Mouse (Mus musculus) central nervous system, embryonic 14 days (tissue): ENCODE measurements around the gene Rpl28. TPM values are rescaled to one million over a fixed set of nuclear protein-coding genes. Genes with fewer than 3 reads are reported as not detected.

Source experiments
- polyA plus RNA-seq: library from polyadenylated mRNA; depleted of rRNA; stranded (reverse); fragments of >200 nt; gene quantifications from 2 replicates; pipeline ENCODE4 v1.2.3, GENCODE M21; 2012; rRNA removed

Gene Rpl28
- polyA plus RNA-seq, result 362 and 481 TPM in 2 replicates

DNA sequence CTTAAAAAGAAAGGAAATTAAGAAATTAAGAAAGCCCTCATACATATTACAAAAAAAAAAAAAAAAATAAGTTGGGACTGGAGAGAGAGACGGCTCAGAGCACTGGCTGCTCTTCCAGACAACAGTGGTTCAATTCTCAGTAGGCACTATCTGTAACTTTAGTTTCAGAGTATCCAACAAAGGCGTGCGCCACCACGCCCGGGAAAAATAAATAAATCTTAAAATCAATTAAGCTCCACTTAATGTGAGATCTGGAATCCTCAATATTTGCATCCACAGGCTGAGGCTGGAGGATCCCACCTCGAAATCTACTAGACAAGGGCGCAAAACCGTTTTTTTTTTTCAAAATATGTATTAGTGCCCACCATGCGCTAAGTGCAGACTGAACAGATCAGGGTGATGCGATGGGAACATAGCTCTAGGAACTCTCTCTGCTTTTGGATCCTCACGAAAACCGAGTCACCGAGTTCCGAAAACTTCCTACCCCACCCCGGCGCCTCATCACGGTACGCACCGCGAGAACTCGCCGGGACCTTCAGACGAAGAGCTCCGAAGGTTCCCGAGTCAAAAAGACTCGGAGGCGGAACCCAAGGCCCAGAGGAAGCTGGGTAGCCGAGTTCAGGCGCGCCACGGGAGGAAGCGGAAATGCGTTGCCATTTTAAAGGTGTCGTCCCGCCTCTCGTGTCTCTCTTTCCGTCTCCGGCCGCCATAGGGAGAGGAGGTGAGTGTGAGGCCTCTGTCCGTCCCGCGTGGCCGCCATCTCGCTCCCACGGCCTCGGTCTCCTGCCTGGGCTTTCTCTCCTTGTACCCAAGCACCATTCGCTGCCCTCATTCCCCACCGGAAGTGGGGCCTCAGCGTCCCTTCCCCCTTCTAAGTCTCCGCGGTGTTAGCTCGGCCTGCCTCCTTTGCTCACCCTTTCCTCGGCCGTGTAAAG is at the start of gene Rpl28:
Gene Rpl28 (plus strand): TSS at position 597 of the 935 bp plus-strand sequence.

DNA sequence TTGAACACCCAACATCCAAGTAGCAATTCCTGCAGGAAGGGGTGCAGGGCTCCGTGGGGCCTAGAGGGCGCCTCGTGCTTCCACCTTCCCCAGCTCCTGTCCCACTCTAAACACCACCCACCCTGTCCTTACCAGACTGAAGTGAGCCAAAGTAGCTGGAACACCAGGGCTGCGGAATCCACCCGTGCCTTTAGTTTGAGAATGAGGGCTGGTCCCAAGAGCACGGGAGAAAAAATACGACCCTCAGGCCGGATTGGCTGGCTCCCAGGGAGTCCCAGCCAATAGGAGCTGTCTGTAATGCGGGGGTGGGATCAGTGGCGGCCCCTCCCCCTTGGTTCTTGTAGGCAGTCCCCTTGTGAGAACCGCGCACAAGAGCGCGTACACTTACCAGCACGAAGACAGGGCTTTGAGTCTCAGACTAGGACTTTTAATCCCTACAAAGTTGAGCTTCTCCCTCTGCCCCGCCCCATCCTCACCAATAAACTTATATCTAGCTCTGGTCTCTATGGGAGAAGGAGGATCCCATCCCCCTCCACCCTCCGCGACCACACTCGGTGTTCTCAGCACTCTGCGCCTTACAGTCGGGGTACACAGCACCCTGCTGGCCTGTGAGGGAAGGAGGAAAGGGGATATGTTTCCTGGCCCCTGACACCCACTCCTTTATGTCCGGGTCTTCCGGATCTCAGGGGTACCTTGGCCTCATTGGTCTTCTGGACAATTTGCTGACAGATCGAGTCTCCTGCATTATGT is 39.7 kb upstream of the Rpl28 start, which contains the start of gene Cox6b2:
Gene Cox6b2 (minus strand): TSS at position 274 of the 750 bp plus-strand sequence.

DNA sequence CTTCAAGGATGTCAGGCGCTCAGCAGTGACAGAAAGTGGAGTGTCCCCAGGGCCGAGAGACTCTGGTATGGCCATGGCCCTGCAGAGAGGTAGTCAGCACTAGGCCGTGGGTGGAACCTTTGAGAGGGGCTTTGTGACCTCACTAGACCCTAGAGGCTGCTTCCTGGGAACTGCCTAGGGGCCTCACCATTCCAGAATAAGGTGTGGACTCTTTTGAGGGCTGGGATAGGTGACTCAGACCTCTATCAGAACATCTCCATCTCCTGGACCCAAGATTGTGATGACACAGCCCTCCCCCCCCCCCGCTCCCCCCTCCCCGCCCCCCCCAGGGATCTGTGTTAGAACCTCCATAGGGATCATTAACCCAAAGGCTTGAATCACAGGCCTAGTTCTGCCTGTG is 21.5 kb upstream of the Rpl28 start, which contains the start of gene Fam71e2:
Gene Fam71e2 (minus strand): TSS at position 101 of the 400 bp plus-strand sequence.

DNA sequence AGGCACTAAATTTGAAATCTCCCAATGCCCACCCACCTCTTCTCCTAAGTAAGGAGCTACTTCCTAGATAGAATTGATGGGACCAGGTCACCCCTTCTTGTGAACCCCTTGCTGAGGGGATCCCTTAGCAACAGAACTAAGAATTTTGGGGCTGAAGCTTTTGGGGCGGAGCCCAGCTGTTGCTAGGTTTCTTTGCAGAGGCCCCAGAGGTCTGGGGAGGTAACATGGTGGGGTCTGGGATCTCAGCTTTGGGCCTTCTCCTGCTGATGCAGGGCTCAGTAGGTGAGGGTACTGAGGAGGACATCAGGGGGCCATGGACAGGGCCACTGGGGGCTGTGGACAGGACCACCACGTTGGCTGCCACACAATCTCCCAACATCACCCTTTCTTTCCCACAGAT is 9.9 kb upstream of the Rpl28 start, which contains the start of the genes Il11 and Tmem190:
Gene Il11 (minus strand): TSS at position 101 of the 400 bp plus-strand sequence.
Gene Tmem190 (plus strand): TSS at position 179 of the 400 bp plus-strand sequence.

DNA sequence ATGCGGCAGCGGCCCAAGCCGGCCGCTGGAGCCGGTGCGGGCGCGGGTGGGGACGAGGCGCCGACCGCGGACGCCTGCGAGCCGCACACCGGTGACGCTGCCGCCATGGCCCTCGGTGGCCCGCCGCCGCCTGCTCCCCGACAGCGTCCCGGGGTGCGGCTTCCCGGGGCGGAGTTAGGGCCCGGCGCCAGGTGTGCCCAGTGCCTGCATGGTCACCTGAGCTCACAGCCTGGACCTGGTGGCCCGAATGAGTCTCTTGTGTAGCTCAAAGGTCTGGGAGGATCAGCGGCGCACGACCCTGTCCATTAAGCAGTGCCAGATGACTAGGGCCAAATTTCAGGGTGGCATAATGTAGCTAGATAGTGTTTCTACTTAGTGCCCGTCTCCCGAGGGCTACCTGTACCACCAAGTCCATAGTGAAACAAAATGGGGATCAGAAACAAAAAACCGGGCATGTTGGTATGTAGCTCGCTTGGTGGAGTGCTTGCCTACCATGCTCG is 3.2 kb upstream of the Rpl28 start, which contains the start of gene Tmem238:
Gene Tmem238 (minus strand): TSS at position 221 of the 500 bp plus-strand sequence.

DNA sequence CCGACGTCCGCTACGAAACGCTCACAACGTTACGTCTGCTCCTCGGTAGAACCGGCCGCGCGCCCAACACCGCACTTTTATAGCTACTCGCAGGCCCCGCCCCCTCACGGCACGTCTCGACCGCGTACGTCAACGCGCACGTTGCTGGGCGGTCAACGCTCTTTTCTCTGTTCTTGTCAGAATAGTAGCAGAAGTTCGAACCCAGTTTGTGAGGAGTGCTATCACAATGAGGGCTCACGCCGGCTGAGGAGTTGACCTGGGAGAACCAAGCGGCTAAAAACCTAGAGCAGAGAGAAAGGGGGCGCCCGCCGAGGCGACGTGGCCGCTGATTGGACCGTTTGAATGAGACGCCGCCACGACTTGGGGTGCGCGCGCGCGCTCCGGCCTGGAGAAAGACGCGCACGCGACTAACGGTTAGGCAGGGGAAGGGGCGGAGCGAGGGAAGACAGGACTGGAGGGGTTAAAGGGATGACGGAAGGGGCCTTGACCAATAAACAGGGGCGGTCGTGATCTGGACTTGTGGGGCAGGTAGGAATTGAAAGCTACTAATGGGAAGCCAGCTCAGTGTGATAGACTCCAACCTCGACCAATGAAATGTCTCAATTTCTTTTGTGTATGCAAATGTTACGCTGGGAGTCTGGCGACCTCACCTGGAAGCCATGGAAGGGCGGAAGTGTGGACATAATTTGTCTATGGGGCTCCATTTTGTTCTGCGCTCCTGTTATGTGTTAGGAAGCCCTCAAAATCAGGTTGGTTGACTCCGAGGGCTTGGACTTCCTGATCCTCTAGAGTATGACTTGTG is 19.8 kb downstream of the Rpl28 start, which contains the start of gene Ube2s:
Gene Ube2s (minus strand): TSS at position 288 of the 802 bp plus-strand sequence.

DNA sequence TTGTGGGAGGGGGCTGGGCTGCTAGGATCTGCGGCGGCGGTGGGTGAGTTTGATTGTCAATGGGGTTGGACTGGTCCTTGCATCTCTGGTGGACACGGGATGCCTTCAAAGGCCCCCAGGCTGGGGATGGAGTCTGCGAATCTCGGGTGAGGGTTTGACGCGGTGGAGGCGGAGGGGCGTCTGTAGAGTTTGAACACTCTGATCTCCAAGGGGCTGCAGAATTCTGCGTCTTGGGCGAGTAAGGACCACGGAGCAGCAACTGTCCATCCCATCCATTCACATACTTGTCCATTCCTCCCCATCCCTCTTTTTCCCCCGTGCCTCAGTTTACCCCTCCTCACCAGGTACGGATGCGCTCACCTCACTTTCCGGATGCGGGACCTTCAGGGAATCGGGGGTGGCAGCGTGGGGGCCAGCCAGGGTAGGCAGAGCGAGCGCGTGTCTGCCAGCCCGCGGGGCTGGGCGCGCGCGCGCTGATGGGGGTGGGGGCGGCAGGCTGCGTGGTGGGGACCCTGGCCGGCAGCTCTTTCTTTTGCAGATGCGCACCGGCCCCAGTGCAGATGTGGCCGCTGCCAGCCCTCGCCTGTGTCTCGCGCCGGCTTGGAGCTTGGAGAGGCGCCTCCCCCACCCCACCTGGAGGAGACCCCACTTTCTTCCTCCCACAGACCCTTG is 51.7 kb downstream of the Rpl28 start, which contains the start of gene Shisa7:
Gene Shisa7 (minus strand): TSS at position 452 of the 672 bp plus-strand sequence.

Other genes starting within 250 kb of the Rpl28 start
- 74.4 and 85.2 TPM in 2 replicates for gene Syt5, start 245.3 kb upstream of the Rpl28 start, polyA plus RNA-seq
- gene Ptprh, start 188.8 kb upstream of the Rpl28 start, polyA plus RNA-seq, result 0.98 and 1.2 TPM in 2 replicates
- gene Tmem86b, start 161.5 kb upstream of the Rpl28 start, polyA plus RNA-seq, result 59.1 and 59.5 TPM in 2 replicates
- 110 and 116 TPM in 2 replicates for gene Ppp6r1, start 133.9 kb upstream of the Rpl28 start, polyA plus RNA-seq
- gene Hspbp1, start 107.8 kb upstream of the Rpl28 start, polyA plus RNA-seq, result 75.4 and 76.6 TPM in 2 replicates
- gene Brsk1, start 102.3 kb upstream of the Rpl28 start, polyA plus RNA-seq, result 107 and 116 TPM in 2 replicates
- 0.05 and 0.06 TPM in 2 replicates for gene Tmem150b, start 67.6 kb upstream of the Rpl28 start, polyA plus RNA-seq
- 175 and 185 TPM in 2 replicates for gene Kmt5c, start 52.8 kb upstream of the Rpl28 start, polyA plus RNA-seq
- gene Cox6b2, start 39.8 kb upstream of the Rpl28 start, polyA plus RNA-seq, result 37.5 and 49.7 TPM in 2 replicates
- gene Fam71e2, start 21.6 kb upstream of the Rpl28 start, polyA plus RNA-seq, result not detected in 2 replicates
- gene Il11, start 10.0 kb upstream of the Rpl28 start, polyA plus RNA-seq, result 0.34 and 0.39 TPM in 2 replicates
- not detected in 2 replicates for gene Tmem190, start 9.9 kb upstream of the Rpl28 start, polyA plus RNA-seq
- gene Tmem238, start 3.2 kb upstream of the Rpl28 start, polyA plus RNA-seq, result 3.9 and 5.6 TPM in 2 replicates
- 465 and 518 TPM in 2 replicates for gene Ube2s, start 19.7 kb downstream of the Rpl28 start, polyA plus RNA-seq
- gene Shisa7, start 51.8 kb downstream of the Rpl28 start, polyA plus RNA-seq, result 106 and 108 TPM in 2 replicates
- gene Isoc2b, start 77.4 kb downstream of the Rpl28 start, polyA plus RNA-seq, result 2.7 and 3.3 TPM in 2 replicates
- 8.8 and 9.2 TPM in 2 replicates for gene Isoc2a, start 84.3 kb downstream of the Rpl28 start, polyA plus RNA-seq
- gene Gm36210, start 113.6 kb downstream of the Rpl28 start, polyA plus RNA-seq, result 0.53 and 0.79 TPM in 2 replicates
- gene Zfp628, start 122.3 kb downstream of the Rpl28 start, polyA plus RNA-seq, result 13.4 and 14.8 TPM in 2 replicates
- 21.3 and 21.4 TPM in 2 replicates for gene Nat14, start 129.2 kb downstream of the Rpl28 start, polyA plus RNA-seq
- gene Ssc5d, start 132.9 kb downstream of the Rpl28 start, polyA plus RNA-seq, result 2.8 and 6.2 TPM in 2 replicates
- gene Sbk2, start 171.5 kb downstream of the Rpl28 start, polyA plus RNA-seq, result 0.07 and 0.23 TPM in 2 replicates
- gene Sbk3, start 178.3 kb downstream of the Rpl28 start, polyA plus RNA-seq, result 0.95 and 1.2 TPM in 2 replicates
- gene Zfp579, start 203.3 kb downstream of the Rpl28 start, polyA plus RNA-seq, result 142 and 145 TPM in 2 replicates
- gene Zfp524, start 221.5 kb downstream of the Rpl28 start, polyA plus RNA-seq, result 9.8 and 12.6 TPM in 2 replicates
- 47.0 and 53.2 TPM in 2 replicates for gene Fiz1, start 221.8 kb downstream of the Rpl28 start, polyA plus RNA-seq
- 0.09 TPM in 1 of 2 replicates, not detected in the other for gene Gm44973, start 222.6 kb downstream of the Rpl28 start, polyA plus RNA-seq
- 41.1 and 43.7 TPM in 2 replicates for gene Zfp865, start 227.5 kb downstream of the Rpl28 start, polyA plus RNA-seq
- 38.6 and 43.6 TPM in 2 replicates for gene Ccdc106, start 227.7 kb downstream of the Rpl28 start, polyA plus RNA-seq
- gene 4632433K11Rik, start 241.2 kb downstream of the Rpl28 start, polyA plus RNA-seq, result not detected in 2 replicates
- gene Zfp784, start 245.6 kb downstream of the Rpl28 start, polyA plus RNA-seq, result 7.1 and 7.4 TPM in 2 replicates